Mouse (Mus musculus): ENCODE results near the gene Olfr776.

Olfr776 gene

GRCm38 (mm10) chr10:129258827-129259226, at the start of gene Olfr776:
Gene Olfr776 (plus strand): TSS chr10:129259127.
- in situ Hi-C loops (cut with MboI, MseI): no loop called here

- in situ Hi-C loops (cut with MboI, MseI): no loop called here
Measured at GRCm38 (mm10) chr10:129230737-129231136, 28.2 kb upstream of the Olfr776 start.

GRCm38 (mm10) chr10:129235904-129236303, 23.0 kb upstream of the Olfr776 start, which contains the start of gene Olfr774:
Gene Olfr774 (plus strand): TSS chr10:129236204.
- in situ Hi-C loops (cut with MboI, MseI): no loop called here

- in situ Hi-C loops (cut with MboI, MseI): no loop called here
Measured at GRCm38 (mm10) chr10:129248112-129248511, 10.8 kb upstream of the Olfr776 start, which contains the start of gene Olfr775. Gene Olfr775 (plus strand): TSS chr10:129248412.

- in situ Hi-C loops (cut with MboI, MseI): no loop called here
Measured at GRCm38 (mm10) chr10:129271081-129271535, 12.2 kb downstream of the Olfr776 start, which contains the start of gene Olfr777. Gene Olfr777 (minus strand): TSS chr10:129271485.

- in situ Hi-C loops (cut with MboI, MseI): loop anchor here (5.0 kb wide), 1 partner anchor 39 kb away; no protein-coding TSS in a partner anchor
Measured at GRCm38 (mm10) chr10:129312973-129313372, 54.0 kb downstream of the Olfr776 start.

GRCm38 (mm10) chr10:129313521-129313920, 54.6 kb downstream of the Olfr776 start:
- in situ Hi-C loops (cut with MboI, MseI): loop anchor here (5.0 kb wide), 1 partner anchor 39 kb away; no protein-coding TSS in a partner anchor
